Mouse (Mus musculus): ENCODE measurements around the gene Sik3. TPM values are rescaled to one million over a fixed set of nuclear protein-coding genes. Genes with fewer than 3 reads are reported as not detected.

Gene Sik3
- polyA plus RNA-seq, 1 experiment from 2014 or later = 13.6 TPM

- WGBS = 53% methylated on average over 5 of the region's 5 CpGs
- Histone ChIP-seq H3K27me3 (replicated peaks) (no peaks in the 10 kb centered on the region), H3K4me2 (no peak overlapping the region), H3K4me3 (no peak overlapping the region), H3K4me1 (peaks cover 3% of the 10 kb centered on the region), H3K9ac (no peak overlapping the region), H3K36me3 (replicated peaks) (no peaks in the 10 kb centered on the region), H3K27ac (no peak overlapping the region), H3K9me3 (no peaks in the 10 kb centered on the region)
- ATAC-seq (replicated peaks) = no peak
Measured at GRCm38 (mm10) chr9:46006224-46006623, 6.4 kb upstream of the Sik3 start.

- WGBS = 75% methylated on average over 7 of the region's 7 CpGs
- no peak overlapping the region for H3K27ac ChIP-seq
- no peak for ATAC-seq (replicated peaks)
- no peaks in the 10 kb centered on the region for H3K9me3 ChIP-seq
- H3K4me1 ChIP-seq = peaks cover 18% of the 10 kb centered on the region
- no peak overlapping the region for H3K4me3 ChIP-seq
- no peaks in the 10 kb centered on the region for H3K27me3 ChIP-seq (replicated peaks)
- H3K36me3 ChIP-seq (replicated peaks) = no peaks in the 10 kb centered on the region
- H3K9ac ChIP-seq = no peak overlapping the region
- H3K4me2 ChIP-seq = no peak overlapping the region
Measured at GRCm38 (mm10) chr9:46008931-46009668, 3.5 kb upstream of the Sik3 start.

GRCm38 (mm10) chr9:46009669-46009983 is 3.0 kb upstream of the Sik3 start:
- H3K4me3 ChIP-seq = no peak overlapping the region
- no peaks in the 10 kb centered on the region for H3K27me3 ChIP-seq (replicated peaks)
- no peak overlapping the region for H3K27ac ChIP-seq
- WGBS = 61% methylated on average over 1 of the region's 1 CpGs
- no peaks in the 10 kb centered on the region for H3K36me3 ChIP-seq (replicated peaks)
- H3K4me1 ChIP-seq = peaks cover 23% of the 10 kb centered on the region
- no peaks in the 10 kb centered on the region for H3K9me3 ChIP-seq
- ATAC-seq (replicated peaks) = no peak
- no peak overlapping the region for H3K9ac ChIP-seq
- no peak overlapping the region for H3K4me2 ChIP-seq

- Histone ChIP-seq H3K4me3 (peak overlapping the region; percentile 100; the same call in 1 of the 2 replicates), H3K4me2 (peak overlapping the region; percentile 76), H3K27me3 (replicated peaks) (no peaks in the 10 kb centered on the region), H3K36me3 (replicated peaks) (no peaks in the 10 kb centered on the region), H3K9ac (no peak overlapping the region), H3K9me3 (no peaks in the 10 kb centered on the region), H3K27ac (peak overlapping the region; percentile 91; the same call in 1 of the 2 replicates), H3K4me1 (peaks cover 40% of the 10 kb centered on the region)
- no peak for ATAC-seq (replicated peaks)
- 44% methylated on average over 3 of the region's 3 CpGs for WGBS
Measured at GRCm38 (mm10) chr9:46011094-46011970, 1.3 kb upstream of the Sik3 start.

GRCm38 (mm10) chr9:46013009-46013586 is 478 bp downstream of the Sik3 start:
- ATAC-seq (replicated peaks) = peak; percentile 77
- H3K9ac ChIP-seq = peak overlapping the region; percentile 99
- whole genome bisulfite sequencing = under 1% methylated on average over 40 of the region's 46 CpGs
- H3K36me3 ChIP-seq (replicated peaks) = no peaks in the 10 kb centered on the region
- peak overlapping the region; percentile 76 for H3K4me2 ChIP-seq
- H3K27me3 ChIP-seq (replicated peaks) = no peaks in the 10 kb centered on the region
- peaks cover 44% of the 10 kb centered on the region for H3K4me1 ChIP-seq
- no peaks in the 10 kb centered on the region for H3K9me3 ChIP-seq
- peak overlapping the region; percentile 91 for H3K27ac ChIP-seq
- H3K4me3 ChIP-seq = peak overlapping the region; percentile 100

- H3K27me3 ChIP-seq (replicated peaks) = no peaks in the 10 kb centered on the region
- H3K27ac ChIP-seq = peak overlapping the region; percentile 91
- H3K4me2 ChIP-seq = peak overlapping the region; percentile 76
- no peak for ATAC-seq (replicated peaks)
- no peaks in the 10 kb centered on the region for H3K36me3 ChIP-seq (replicated peaks)
- 1% methylated on average over 5 of the region's 5 CpGs for WGBS
- no peaks in the 10 kb centered on the region for H3K9me3 ChIP-seq
- H3K9ac ChIP-seq = peak overlapping the region; percentile 99
- H3K4me1 ChIP-seq = peaks cover 44% of the 10 kb centered on the region
- peak overlapping the region; percentile 100 for H3K4me3 ChIP-seq
Measured at GRCm38 (mm10) chr9:46013616-46014015, 996 bp downstream of the Sik3 start.

- WGBS = 4% methylated on average over 10 of the region's 10 CpGs
- peak overlapping the region; percentile 76 for H3K4me2 ChIP-seq
- no peak for ATAC-seq (replicated peaks)
- no peaks in the 10 kb centered on the region for H3K27me3 ChIP-seq (replicated peaks)
- H3K36me3 ChIP-seq (replicated peaks) = no peaks in the 10 kb centered on the region
- peak overlapping the region; percentile 34; the same call in 1 of the 2 replicates for H3K9ac ChIP-seq
- peaks cover 44% of the 10 kb centered on the region for H3K4me1 ChIP-seq
- no peaks in the 10 kb centered on the region for H3K9me3 ChIP-seq
- peak overlapping the region; percentile 100 for H3K4me3 ChIP-seq
- H3K27ac ChIP-seq = no peak overlapping the region
Measured at GRCm38 (mm10) chr9:46014251-46014681, 1.6 kb downstream of the Sik3 start.

- peak overlapping the region; percentile 100; the same call in 1 of the 2 replicates for H3K4me3 ChIP-seq
- no peak overlapping the region for H3K9ac ChIP-seq
- peak overlapping the region; percentile 59 for H3K27ac ChIP-seq
- H3K4me2 ChIP-seq = peak overlapping the region; percentile 76
- WGBS = 25% methylated on average over 8 of the region's 8 CpGs
- H3K4me1 ChIP-seq = peaks cover 44% of the 10 kb centered on the region
- H3K36me3 ChIP-seq (replicated peaks) = no peaks in the 10 kb centered on the region
- no peak for ATAC-seq (replicated peaks)
- H3K27me3 ChIP-seq (replicated peaks) = no peaks in the 10 kb centered on the region
- H3K9me3 ChIP-seq = no peaks in the 10 kb centered on the region
Measured at GRCm38 (mm10) chr9:46015081-46015551, 2.5 kb downstream of the Sik3 start.

- Histone ChIP-seq H3K36me3 (replicated peaks) (no peaks in the 10 kb centered on the region), H3K27ac (peak overlapping the region; percentile 59; the same call in 1 of the 2 replicates), H3K9me3 (no peaks in the 10 kb centered on the region), H3K4me3 (no peak overlapping the region), H3K4me1 (peaks cover 44% of the 10 kb centered on the region), H3K9ac (no peak overlapping the region), H3K27me3 (replicated peaks) (no peaks in the 10 kb centered on the region), H3K4me2 (peak overlapping the region; percentile 76)
- no peak for ATAC-seq (replicated peaks)
- 15% methylated on average over 9 of the region's 9 CpGs for WGBS
Measured at GRCm38 (mm10) chr9:46015831-46016230, 3.2 kb downstream of the Sik3 start.

GRCm38 (mm10) chr9:46016417-46016816 is 3.8 kb downstream of the Sik3 start:
- WGBS = 62% methylated on average over 4 of the region's 4 CpGs
- H3K4me2 ChIP-seq = no peak overlapping the region; the same call in 1 of the 2 replicates

GRCm38 (mm10) chr9:46018316-46018715 is 5.7 kb downstream of the Sik3 start:
- H3K36me3 ChIP-seq (replicated peaks) = no peaks in the 10 kb centered on the region
- H3K4me3 ChIP-seq = no peak overlapping the region
- peaks cover 34% of the 10 kb centered on the region for H3K4me1 ChIP-seq
- no peak overlapping the region for H3K27ac ChIP-seq
- no peak overlapping the region for H3K9ac ChIP-seq
- no peaks in the 10 kb centered on the region for H3K9me3 ChIP-seq
- no peak overlapping the region for H3K4me2 ChIP-seq
- WGBS = 93% methylated on average over 6 of the region's 6 CpGs
- no peaks in the 10 kb centered on the region for H3K27me3 ChIP-seq (replicated peaks)
- ATAC-seq (replicated peaks) = no peak

More at GRCm38 (mm10) chr9:46016417-46016816, 3.8 kb downstream of the Sik3 start:
- H3K9ac ChIP-seq = no peak overlapping the region
- peaks cover 42% of the 10 kb centered on the region for H3K4me1 ChIP-seq
- ATAC-seq (replicated peaks) = no peak
- no peaks in the 10 kb centered on the region for H3K9me3 ChIP-seq
- H3K27me3 ChIP-seq (replicated peaks) = no peaks in the 10 kb centered on the region
- H3K27ac ChIP-seq = no peak overlapping the region
- no peak overlapping the region for H3K4me3 ChIP-seq
- no peaks in the 10 kb centered on the region for H3K36me3 ChIP-seq (replicated peaks)

GRCm38 (mm10) chr9:46019975-46020374 is 7.4 kb downstream of the Sik3 start:
- WGBS = 84% methylated on average over 6 of the region's 6 CpGs
- no peak for ATAC-seq (replicated peaks)

More at GRCm38 (mm10) chr9:46019975-46020374, 7.4 kb downstream of the Sik3 start:
- no peak overlapping the region for H3K4me2 ChIP-seq
- H3K27ac ChIP-seq = no peak overlapping the region
- H3K9ac ChIP-seq = no peak overlapping the region
- peaks cover 17% of the 10 kb centered on the region for H3K4me1 ChIP-seq
- no peak overlapping the region for H3K4me3 ChIP-seq
- H3K9me3 ChIP-seq = no peaks in the 10 kb centered on the region
- H3K27me3 ChIP-seq (replicated peaks) = no peaks in the 10 kb centered on the region
- H3K36me3 ChIP-seq (replicated peaks) = no peaks in the 10 kb centered on the region
